9 mouse cellular contexts compared by ENCODE assay signal in genomic region chr4:132198285-132198712, GRCm38 (mm10). TPM values are rescaled to one million over a fixed set of nuclear protein-coding genes. Genes with fewer than 3 reads are reported as not detected.
DNase-seq lines count a peak whose midpoint lies in the region; ATAC-seq and TF ChIP-seq lines count a peak whose summit lies in the region.
"Had no signal": no experiment of that assay in that cellular context is flagged by ENCODE, and none has a peak within 500 bp of the region (broad histone marks: within the 10 kb centered on the region; RNA-seq: fewer than 3 reads in every experiment).

No protein-coding gene starts in this region.

- H3K4me2 ChIP-seq in forebrain, postnatal 0 days (ENCODE audit: low read depth), result no peak overlapping the region
- no peak overlapping the region for H3K4me2 ChIP-seq in forebrain, embryonic 12.5 days
- no peak overlapping the region for H3K4me2 ChIP-seq in intestine, postnatal 0 days (replicated peaks; ENCODE audit: low read depth)
- H3K4me2 ChIP-seq in lung, postnatal 0 days (replicated peaks; ENCODE audit: low read depth, low read length), result no peak overlapping the region

- TF ChIP-seq CTCF in forebrain, postnatal 0 days (IDR thresholded peaks at IDR 0.05; ENCODE audit: low read depth), result peak; percentile 46
- TF ChIP-seq CTCF in intestine, postnatal 0 days (IDR thresholded peaks at IDR 0.05; ENCODE audit: low read depth), result peak; percentile 79
- peak; percentile 73 for TF ChIP-seq CTCF in lung, postnatal 0 days (IDR thresholded peaks at IDR 0.05)

- no peak for ATAC-seq in forebrain, postnatal 0 days
- no peak for ATAC-seq in forebrain, embryonic 12.5 days (ENCODE audit: low FRiP score)
- ATAC-seq in intestine, postnatal 0 days, result peak; percentile 90
- ATAC-seq in lung, postnatal 0 days, result peak; percentile 95

- peaks cover 18% of the 10 kb centered on the region; the same call in 1 of the 2 replicates for H3K36me3 ChIP-seq in forebrain, postnatal 0 days (ENCODE audit: insufficient read depth)
- H3K36me3 ChIP-seq in forebrain, embryonic 12.5 days (replicated peaks), result peaks cover 62% of the 10 kb centered on the region
- H3K36me3 ChIP-seq in intestine, postnatal 0 days (ENCODE audit: control insufficient read depth, insufficient read depth), result peaks cover 13% of the 10 kb centered on the region
- H3K36me3 ChIP-seq in lung, postnatal 0 days (ENCODE audit: insufficient read depth, low read length), result no peaks in the 10 kb centered on the region

- peaks cover 14% of the 10 kb centered on the region; the same call in 1 of the 2 replicates for H3K4me1 ChIP-seq in forebrain, postnatal 0 days (ENCODE audit: insufficient read depth)
- peaks cover 33% of the 10 kb centered on the region for H3K4me1 ChIP-seq in forebrain, embryonic 12.5 days
- peaks cover 5% of the 10 kb centered on the region; the same call in 1 of the 2 replicates for H3K4me1 ChIP-seq in intestine, postnatal 0 days (replicated peaks; ENCODE audit: control insufficient read depth, insufficient read depth, low read length)
- peaks cover 5% of the 10 kb centered on the region; the same call in 1 of the 2 replicates for H3K4me1 ChIP-seq in lung, postnatal 0 days (ENCODE audit: insufficient read depth, low read depth, low read length)

- H3K9me3 ChIP-seq in forebrain, postnatal 0 days (ENCODE audit: low read length), result no peaks in the 10 kb centered on the region
- no peaks in the 10 kb centered on the region for H3K9me3 ChIP-seq in forebrain, embryonic 12.5 days
- no peaks in the 10 kb centered on the region for H3K9me3 ChIP-seq in intestine, postnatal 0 days (ENCODE audit: control insufficient read depth)
- H3K9me3 ChIP-seq in lung, postnatal 0 days (ENCODE audit: low read length), result no peaks in the 10 kb centered on the region
- H3K9me3 ChIP-seq: G1E had no signal

- no peaks in the 10 kb centered on the region for H3K27me3 ChIP-seq in forebrain, postnatal 0 days (ENCODE audit: insufficient read depth, low read length)
- H3K27me3 ChIP-seq in forebrain, embryonic 12.5 days, result no peaks in the 10 kb centered on the region
- H3K27me3 ChIP-seq in intestine, postnatal 0 days (replicated peaks; ENCODE audit: control insufficient read depth, insufficient read depth, low read length), result no peaks in the 10 kb centered on the region
- no peaks in the 10 kb centered on the region for H3K27me3 ChIP-seq in lung, postnatal 0 days (replicated peaks; ENCODE audit: insufficient read depth, low read length)

- H3K4me3 ChIP-seq in forebrain, postnatal 0 days (ENCODE audit: low read depth, low read length), result no peak overlapping the region
- no peak overlapping the region for H3K4me3 ChIP-seq in forebrain, embryonic 12.5 days (replicated peaks)
- no peak overlapping the region for H3K4me3 ChIP-seq in intestine, postnatal 0 days (ENCODE audit: low read depth, low read length)
- no peak overlapping the region for H3K4me3 ChIP-seq in lung, postnatal 0 days (ENCODE audit: low read depth, low read length)

- WGBS in forebrain, postnatal 0 days, result 51% methylated on average over 4 of the region's 4 CpGs
- 66% methylated on average over 4 of the region's 4 CpGs for WGBS in forebrain, embryonic 12.5 days
- WGBS in intestine, postnatal 0 days, result 16% methylated on average over 4 of the region's 4 CpGs
- 36% methylated on average over 4 of the region's 4 CpGs for WGBS in lung, postnatal 0 days

- TF ChIP-seq EP300 in lung, postnatal 0 days (IDR thresholded peaks at IDR 0.05), result peak; percentile 63

- no peak overlapping the region for H3K27ac ChIP-seq in forebrain, postnatal 0 days (ENCODE audit: low read depth, low read length)
- H3K27ac ChIP-seq in forebrain, embryonic 12.5 days, result no peak overlapping the region
- peak overlapping the region; percentile 67; the same call in 1 of the 2 replicates for H3K27ac ChIP-seq in intestine, postnatal 0 days (ENCODE audit: low read depth, low read length)
- 0 out of 2 replicates have a peak overlapping the region, but pooled peaks have one; percentile 4 for H3K27ac ChIP-seq in lung, postnatal 0 days (ENCODE audit: low read length)

- no peak overlapping the region for H3K9ac ChIP-seq in forebrain, postnatal 0 days
- H3K9ac ChIP-seq in forebrain, embryonic 12.5 days, result no peak overlapping the region
- H3K9ac ChIP-seq in intestine, postnatal 0 days (ENCODE audit: low read depth, low read length), result no peak overlapping the region
- H3K9ac ChIP-seq in lung, postnatal 0 days (replicated peaks; ENCODE audit: low read depth), result no peak overlapping the region

- DNase-seq in forebrain, postnatal 0 days, result no peak
- peak; percentile 48 for DNase-seq in T-cell, adult 2 months (ENCODE audit: low spot score)
- peak; percentile 84 for DNase-seq in lung, postnatal 0 days (ENCODE audit: low spot score)
- no peak for DNase-seq in right cerebral cortex, adult 2 months (ENCODE audit: low spot score in 2 of 2)
- DNase-seq in cerebellum, adult 8-10 months, result no peak
- no peak for DNase-seq in cerebellum, postnatal 4 days (ENCODE audit: low spot score in 2 of 2)

RNA-seq across cellular contexts. Expression of gene Ythdf2, which starts 13.8 kb away (rescaled TPM):
- 77.3 and 83.9 TPM in 2 replicates for total RNA-seq in forebrain, postnatal 0 days (2014; rRNA removed)
- polyA plus RNA-seq in forebrain, postnatal 0 days (2015; fragmentation: Nextera tagmentation; extraction: Ambion mirVana), result 122 and 126 TPM in 2 replicates
- 152 and 166 TPM in 2 replicates for polyA plus RNA-seq in forebrain, embryonic 12.5 days (2016; fragmentation: Nextera tagmentation; extraction: Ambion mirVana)
- polyA plus RNA-seq in intestine, postnatal 0 days (2015; fragmentation: Nextera tagmentation; extraction: Ambion mirVana), result 38.3 and 44.9 TPM in 2 replicates
- polyA plus RNA-seq in lung, postnatal 0 days (2015; fragmentation: Nextera tagmentation; extraction: Ambion mirVana), result 55.3 and 60.4 TPM in 2 replicates

RNA-seq across cellular contexts. Expression of gene Oprd1, which starts 54.0 kb away (rescaled TPM):
- 1.5 and 1.6 TPM in 2 replicates for total RNA-seq in forebrain, postnatal 0 days (2014; rRNA removed)
- 0.23 and 0.53 TPM in 2 replicates for polyA plus RNA-seq in forebrain, postnatal 0 days (2015; fragmentation: Nextera tagmentation; extraction: Ambion mirVana)
- 0.06 and 0.15 TPM in 2 replicates for polyA plus RNA-seq in forebrain, embryonic 12.5 days (2016; fragmentation: Nextera tagmentation; extraction: Ambion mirVana)
- 0.24 and 0.29 TPM in 2 replicates for polyA plus RNA-seq in intestine, postnatal 0 days (2015; fragmentation: Nextera tagmentation; extraction: Ambion mirVana)
- polyA plus RNA-seq in lung, postnatal 0 days (2015; fragmentation: Nextera tagmentation; extraction: Ambion mirVana), result not detected in 2 replicates
- polyA plus RNA-seq: G1E had no signal

Comparison
In these comparisons a context has a peak if more than half of its experiments do, and no peak if none do; other contexts are left out.
1. ATAC-seq: peak in intestine, postnatal 0 days (single experiment) and lung, postnatal 0 days (single experiment); none in forebrain, postnatal 0 days (single experiment) and forebrain, embryonic 12.5 days (single experiment).
2. DNase-seq: peak in T-cell, adult 2 months (single experiment) and lung, postnatal 0 days (single experiment); none in forebrain, postnatal 0 days (single experiment), right cerebral cortex, adult 2 months (0 of 2), cerebellum, adult 8-10 months (single experiment) and cerebellum, postnatal 4 days (0 of 2).
3. H3K27ac ChIP-seq: peak in intestine, postnatal 0 days (single experiment) and lung, postnatal 0 days (single experiment); none in forebrain, postnatal 0 days (single experiment) and forebrain, embryonic 12.5 days (single experiment).
4. Peak in every context shown above with its lines, with median percentiles within 50 percentile points of each other: CTCF ChIP-seq.